Mouse (Mus musculus): ENCODE results near the gene Rplp2. TPM values are rescaled to one million over a fixed set of nuclear protein-coding genes. Genes with fewer than 3 reads are reported as not detected.

Gene Rplp2
- polyA plus RNA-seq (2014; fragmentation: Illumina TruSeq; extraction: RNeasy Lipid Tissue Mini Kit (QIAGEN cat#74804)), result 15.0 TPM

GRCm38 (mm10) chr7:141447110-141447991 lies at the start of gene Rplp2:
Rplp2 (plus strand) TSS chr7:141447370.

GRCm38 (mm10) chr7:141413809-141414584 lies 33.2 kb upstream of the Rplp2 start, which contains the start of gene Gatd1:
Gatd1 (minus strand) TSS chr7:141414136.

GRCm38 (mm10) chr7:141429310-141429709 lies 17.9 kb upstream of the Rplp2 start, which contains the start of gene Cend1:
Cend1 (minus strand) TSS chr7:141429491.

GRCm38 (mm10) chr7:141437178-141438120 lies 9.7 kb upstream of the Rplp2 start, which contains the start of gene Slc25a22:
Slc25a22 (minus strand) TSS chr7:141437892.

GRCm38 (mm10) chr7:141443828-141444237 lies 3.3 kb upstream of the Rplp2 start, which contains the start of gene Pidd1:
Pidd1 (minus strand) TSS chr7:141444025.

GRCm38 (mm10) chr7:141454967-141455551 lies 7.9 kb downstream of the Rplp2 start, which contains the start of gene Pnpla2:
Pnpla2 (plus strand) TSS chr7:141455198.

GRCm38 (mm10) chr7:141460391-141461113 lies 13.4 kb downstream of the Rplp2 start, which contains the start of gene Cracr2b:
Cracr2b (plus strand) TSS chr7:141461094.

GRCm38 (mm10) chr7:141467230-141468030 lies 20.3 kb downstream of the Rplp2 start, which contains the start of gene Cd151:
Cd151 (plus strand) TSS chr7:141467392.

GRCm38 (mm10) chr7:141475011-141475804 lies 28.0 kb downstream of the Rplp2 start, which contains the start of the genes Polr2l and Tspan4:
Polr2l (minus strand) TSS chr7:141475132.
Tspan4 (plus strand) TSS chr7:141475240.

Other genes with a start within 250 kb of the Rplp2 start
- not detected for gene Lmntd2, start 233.3 kb upstream of the Rplp2 start, polyA plus RNA-seq (2014; fragmentation: Illumina TruSeq; extraction: RNeasy Lipid Tissue Mini Kit (QIAGEN cat#74804))
- gene Rassf7, start 231.5 kb upstream of the Rplp2 start, polyA plus RNA-seq (2014; fragmentation: Illumina TruSeq; extraction: RNeasy Lipid Tissue Mini Kit (QIAGEN cat#74804)), result 0.80 TPM
- gene Phrf1, start 218.6 kb upstream of the Rplp2 start, polyA plus RNA-seq (2014; fragmentation: Illumina TruSeq; extraction: RNeasy Lipid Tissue Mini Kit (QIAGEN cat#74804)), result 26.7 TPM
- 7.9 TPM for gene Irf7, start 180.9 kb upstream of the Rplp2 start, polyA plus RNA-seq (2014; fragmentation: Illumina TruSeq; extraction: RNeasy Lipid Tissue Mini Kit (QIAGEN cat#74804))
- 1.1 TPM for gene Cdhr5, start 170.6 kb upstream of the Rplp2 start, polyA plus RNA-seq (2014; fragmentation: Illumina TruSeq; extraction: RNeasy Lipid Tissue Mini Kit (QIAGEN cat#74804))
- gene Sct, start 168.2 kb upstream of the Rplp2 start, polyA plus RNA-seq (2014; fragmentation: Illumina TruSeq; extraction: RNeasy Lipid Tissue Mini Kit (QIAGEN cat#74804)), result not detected
- not detected for gene Drd4, start 155.4 kb upstream of the Rplp2 start, polyA plus RNA-seq (2014; fragmentation: Illumina TruSeq; extraction: RNeasy Lipid Tissue Mini Kit (QIAGEN cat#74804))
- gene Deaf1, start 119.7 kb upstream of the Rplp2 start, polyA plus RNA-seq (2014; fragmentation: Illumina TruSeq; extraction: RNeasy Lipid Tissue Mini Kit (QIAGEN cat#74804)), result 1.5 TPM
- gene Tmem80, start 119.6 kb upstream of the Rplp2 start, polyA plus RNA-seq (2014; fragmentation: Illumina TruSeq; extraction: RNeasy Lipid Tissue Mini Kit (QIAGEN cat#74804)), result 9.4 TPM
- not detected for gene Eps8l2, start 108.5 kb upstream of the Rplp2 start, polyA plus RNA-seq (2014; fragmentation: Illumina TruSeq; extraction: RNeasy Lipid Tissue Mini Kit (QIAGEN cat#74804))
- gene Taldo1, start 55.2 kb upstream of the Rplp2 start, polyA plus RNA-seq (2014; fragmentation: Illumina TruSeq; extraction: RNeasy Lipid Tissue Mini Kit (QIAGEN cat#74804)), result 7.8 TPM
- 15.2 TPM for gene Gatd1, start 33.2 kb upstream of the Rplp2 start, polyA plus RNA-seq (2014; fragmentation: Illumina TruSeq; extraction: RNeasy Lipid Tissue Mini Kit (QIAGEN cat#74804))
- not detected for gene Cend1, start 17.9 kb upstream of the Rplp2 start, polyA plus RNA-seq (2014; fragmentation: Illumina TruSeq; extraction: RNeasy Lipid Tissue Mini Kit (QIAGEN cat#74804))
- 0.46 TPM for gene Slc25a22, start 9.5 kb upstream of the Rplp2 start, polyA plus RNA-seq (2014; fragmentation: Illumina TruSeq; extraction: RNeasy Lipid Tissue Mini Kit (QIAGEN cat#74804))
- not detected for gene Pidd1, start 3.3 kb upstream of the Rplp2 start, polyA plus RNA-seq (2014; fragmentation: Illumina TruSeq; extraction: RNeasy Lipid Tissue Mini Kit (QIAGEN cat#74804))
- gene Pnpla2, start 7.8 kb downstream of the Rplp2 start, polyA plus RNA-seq (2014; fragmentation: Illumina TruSeq; extraction: RNeasy Lipid Tissue Mini Kit (QIAGEN cat#74804)), result 1.3 TPM
- not detected for gene Cracr2b, start 13.7 kb downstream of the Rplp2 start, polyA plus RNA-seq (2014; fragmentation: Illumina TruSeq; extraction: RNeasy Lipid Tissue Mini Kit (QIAGEN cat#74804))
- 45.2 TPM for gene Cd151, start 20.0 kb downstream of the Rplp2 start, polyA plus RNA-seq (2014; fragmentation: Illumina TruSeq; extraction: RNeasy Lipid Tissue Mini Kit (QIAGEN cat#74804))
- gene Polr2l, start 27.8 kb downstream of the Rplp2 start, polyA plus RNA-seq (2014; fragmentation: Illumina TruSeq; extraction: RNeasy Lipid Tissue Mini Kit (QIAGEN cat#74804)), result 2.4 TPM
- gene Tspan4, start 27.9 kb downstream of the Rplp2 start, polyA plus RNA-seq (2014; fragmentation: Illumina TruSeq; extraction: RNeasy Lipid Tissue Mini Kit (QIAGEN cat#74804)), result 6.2 TPM
- 3.6 TPM for gene Chid1, start 92.5 kb downstream of the Rplp2 start, polyA plus RNA-seq (2014; fragmentation: Illumina TruSeq; extraction: RNeasy Lipid Tissue Mini Kit (QIAGEN cat#74804))
- gene Ap2a2, start 114.8 kb downstream of the Rplp2 start, polyA plus RNA-seq (2014; fragmentation: Illumina TruSeq; extraction: RNeasy Lipid Tissue Mini Kit (QIAGEN cat#74804)), result 72.3 TPM
- gene Muc6, start 207.9 kb downstream of the Rplp2 start, polyA plus RNA-seq (2014; fragmentation: Illumina TruSeq; extraction: RNeasy Lipid Tissue Mini Kit (QIAGEN cat#74804)), result not detected
- gene Muc2, start 243.0 kb downstream of the Rplp2 start, polyA plus RNA-seq (2014; fragmentation: Illumina TruSeq; extraction: RNeasy Lipid Tissue Mini Kit (QIAGEN cat#74804)), result not detected